Mouse (Mus musculus) right cerebral cortex, postnatal 10 days (tissue): ENCODE measurements at regions not wholly inside any gene's neighbourhood (a gene's known extent, or its start where the extent isn't known, plus 50 kb on each side); places are given as distances from the start of the nearest gene placed in this dataset.
A peak's percentile ranks its signal among the peaks of the same experiment; 100 is the strongest.
"Not testable (repeated sequence)": the region's sequence is repeated elsewhere in the genome, so short reads cannot be mapped to it uniquely, and the experiment has no call there.

ENCODE experiments used
- DNase-seq, 2 experiments: peaks; one replicate each; pipeline ENCODE4 v3.0.0; 2021; ENCODE audit warnings: low spot score in 2 of 2

- no peak for DNase-seq
Observed at GRCm38 (mm10) chrX:50675356-50675755, 165.5 kb upstream of the Stk26 start.

DNA sequence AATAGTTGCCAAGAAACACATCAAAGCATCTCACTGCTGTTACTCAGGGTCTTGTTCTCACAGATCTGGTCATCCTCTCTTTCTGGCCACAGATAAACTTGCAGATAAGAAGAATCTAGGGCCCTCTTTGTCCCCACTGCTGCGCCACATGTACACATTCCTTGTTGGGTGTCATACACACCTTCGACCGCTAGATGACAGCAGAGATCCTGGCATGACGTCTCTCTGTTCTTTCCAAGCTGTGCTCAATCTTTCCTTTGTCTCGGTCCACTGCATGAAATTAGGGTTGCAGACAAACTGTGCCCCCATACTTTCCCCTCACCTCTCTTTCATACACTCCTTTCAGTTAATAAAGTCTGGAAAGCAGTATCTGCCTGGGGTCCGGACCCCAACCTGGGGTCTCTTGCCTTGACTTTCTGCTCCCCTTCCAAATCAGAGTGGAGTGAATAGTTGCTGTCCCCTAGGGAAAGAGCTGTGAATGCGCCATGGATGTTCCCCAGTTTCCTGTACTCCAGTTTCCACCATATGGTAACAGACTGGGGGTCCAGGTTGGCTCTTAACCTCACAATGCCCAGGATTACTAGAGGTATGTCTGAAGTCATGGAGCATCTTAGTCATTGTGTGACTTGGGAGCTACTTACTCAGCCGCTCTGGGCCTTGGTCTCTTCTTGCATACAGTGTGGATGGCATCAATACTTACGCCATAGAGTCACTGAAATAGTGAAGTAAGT is 182.8 kb upstream of the Stk26 start:
- peak; percentile 54 to 71 for DNase-seq

GRCm38 (mm10) chrX:50657180-50657834 is 183.5 kb upstream of the Stk26 start:
- no peak for DNase-seq

DNA sequence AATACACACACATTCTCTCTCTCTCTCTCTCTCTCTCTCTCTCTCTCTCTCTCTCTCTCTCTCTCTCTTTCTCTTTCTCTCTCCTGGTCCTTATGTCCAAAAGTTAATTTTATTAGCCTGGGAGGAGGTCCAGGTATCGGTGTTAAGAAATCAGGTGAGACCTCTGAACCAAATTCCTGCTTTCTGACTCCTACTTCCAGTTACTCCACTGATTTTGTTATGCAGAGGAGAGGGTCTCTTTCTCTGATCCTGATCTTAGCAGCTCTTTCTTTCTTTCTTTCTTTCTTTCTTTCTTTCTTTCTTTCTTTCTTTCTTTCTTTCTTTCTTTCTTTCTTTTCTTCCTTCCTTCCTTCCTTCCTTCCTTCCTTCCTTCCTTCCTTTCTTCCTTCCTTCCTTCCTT is 185.5 kb upstream of the Stk26 start:
- not testable (repeated sequence) for DNase-seq

- DNase-seq: no peak
Observed at GRCm38 (mm10) chrX:50641347-50641746, 199.5 kb upstream of the Stk26 start.

GRCm38 (mm10) chrX:50635634-50636033 is 205.2 kb upstream of the Stk26 start:
- no peak for DNase-seq

DNA sequence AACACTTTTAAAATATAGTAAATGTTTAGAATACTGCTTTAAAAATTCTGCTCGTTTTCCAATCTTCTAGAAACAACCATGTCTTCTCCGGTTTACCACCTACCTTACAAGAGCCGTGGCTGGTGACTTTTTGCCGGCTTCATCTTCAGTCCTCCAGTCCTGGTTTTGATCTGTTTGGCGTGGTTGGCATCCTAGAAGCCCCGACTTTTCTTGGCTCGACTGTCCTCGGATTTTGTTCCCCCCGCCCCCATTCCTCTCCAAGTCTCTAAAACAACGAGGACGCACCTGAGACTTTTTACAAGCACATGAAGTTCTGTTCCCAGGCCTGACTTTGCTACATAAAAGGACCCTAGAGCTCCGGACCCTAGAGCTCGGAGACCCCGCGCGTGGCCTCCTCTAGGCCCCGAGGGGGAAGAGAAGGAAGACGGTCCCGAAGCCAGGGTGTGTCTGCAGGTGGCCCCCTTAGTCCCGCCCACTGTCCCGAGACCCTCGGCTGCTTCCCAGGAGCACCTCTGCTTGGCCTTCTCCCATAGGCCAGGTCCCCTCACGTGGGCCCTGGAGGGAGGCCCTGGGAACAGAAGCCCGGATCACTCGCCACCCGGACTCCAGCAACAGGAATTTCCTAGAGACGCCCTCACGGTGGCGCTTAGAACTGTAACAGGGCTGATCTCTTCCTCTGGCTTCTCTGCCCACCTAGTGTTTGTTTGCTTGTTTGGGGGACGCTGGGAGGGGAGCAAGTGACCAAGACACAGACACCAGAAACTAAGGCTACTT is 205.8 kb upstream of the Stk26 start:
- peak; percentile 89 to 92 for DNase-seq

DNA sequence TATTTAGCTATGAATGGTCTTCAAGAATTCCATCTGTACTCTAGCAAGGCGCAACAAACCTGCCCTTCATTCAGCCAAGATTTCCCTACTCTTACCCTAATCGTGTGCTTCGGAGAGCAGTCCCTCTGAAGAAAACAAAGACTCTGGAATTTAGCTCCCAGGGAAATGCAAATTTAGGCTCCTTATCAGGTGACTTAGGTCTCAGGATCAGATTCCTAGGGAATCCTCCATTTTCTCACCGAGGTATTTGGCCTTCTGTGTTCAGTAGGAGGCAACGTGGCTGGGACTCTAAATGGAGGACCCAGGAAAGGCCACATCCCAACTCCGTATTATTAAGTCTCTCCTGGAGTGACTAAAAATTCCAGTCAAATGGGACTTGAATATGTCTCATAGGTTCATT is 204.2 kb upstream of the Olfr1324 start:
- no peak for DNase-seq

- no peak for DNase-seq
Observed at GRCm38 (mm10) chrX:50625336-50625735, 197.0 kb upstream of the Olfr1324 start.

DNA sequence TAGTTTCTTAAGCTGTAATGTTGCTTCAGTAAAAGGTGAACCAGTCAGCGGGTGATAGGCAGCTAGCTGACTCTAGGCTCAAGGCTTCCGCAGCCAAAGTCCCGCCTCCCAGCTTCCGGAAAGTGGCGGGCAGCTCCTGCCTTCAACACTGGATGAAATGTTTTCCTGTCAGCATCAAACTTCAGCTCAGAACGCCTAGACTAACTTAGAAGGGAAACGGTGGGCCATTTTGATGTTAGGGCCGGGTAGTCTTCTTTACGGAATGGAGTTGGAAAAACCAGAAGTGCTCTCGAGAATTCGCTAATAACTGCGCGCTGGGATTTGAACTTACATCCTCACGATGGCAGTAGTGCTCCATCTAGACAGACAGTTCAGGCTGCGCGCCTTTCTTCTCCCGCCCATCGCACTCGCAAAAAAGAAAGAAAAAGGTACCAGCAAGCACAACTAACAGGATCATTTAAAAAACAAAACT is 194.7 kb upstream of the Olfr1324 start:
- peak in 1 of 2 experiments; percentile 86 for DNase-seq

- peak in 1 of 2 experiments; percentile 54 for DNase-seq
Observed at GRCm38 (mm10) chrX:50620909-50621308, 192.6 kb upstream of the Olfr1324 start.

- DNase-seq: peak in 1 of 2 experiments; percentile 91
Observed at GRCm38 (mm10) chrX:50619919-50620318, 191.6 kb upstream of the Olfr1324 start.

DNA sequence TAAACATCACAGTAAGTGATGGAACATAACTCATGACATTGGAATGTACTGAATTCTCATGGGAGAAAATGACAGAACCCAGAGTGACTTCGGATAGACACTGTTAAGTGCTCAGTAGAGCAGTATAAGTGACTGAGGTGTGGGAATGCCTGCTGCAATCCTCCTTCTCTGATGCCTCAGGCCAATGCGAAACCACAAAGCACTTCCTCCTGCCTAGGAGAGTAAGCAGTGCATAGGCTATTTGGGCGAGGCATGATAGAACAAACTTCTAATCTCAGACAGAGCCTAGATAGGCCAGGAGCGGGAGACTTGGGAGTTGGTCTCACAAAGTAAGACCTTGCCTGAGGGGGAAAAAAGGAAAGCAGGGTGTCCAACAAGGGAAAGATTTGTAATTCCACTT is 190.6 kb upstream of the Olfr1324 start:
- no peak for DNase-seq

- peak in 1 of 2 experiments; percentile 92 for DNase-seq
Observed at GRCm38 (mm10) chrX:50616920-50617319, 188.6 kb upstream of the Olfr1324 start.

DNA sequence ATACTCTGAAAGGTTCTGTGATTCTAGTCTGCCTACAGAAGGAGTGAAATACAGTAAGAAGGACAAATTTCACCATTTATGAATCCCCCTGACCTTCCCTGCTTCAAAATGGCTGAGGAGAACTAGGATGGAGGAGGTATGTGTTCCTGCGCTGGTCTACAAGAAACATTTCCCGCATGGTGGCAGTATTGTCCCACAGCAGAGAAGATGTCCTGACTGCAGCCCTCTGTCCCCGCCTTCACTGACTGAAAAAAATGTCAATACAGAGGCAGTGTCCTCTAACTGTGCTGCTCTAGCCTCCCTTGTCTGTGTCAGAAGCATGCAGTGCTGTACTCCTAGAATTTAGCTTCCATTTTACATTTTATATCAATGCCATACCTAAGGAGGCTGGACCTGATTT is 186.6 kb upstream of the Olfr1324 start:
- DNase-seq: peak in 1 of 2 experiments; percentile 88

DNA sequence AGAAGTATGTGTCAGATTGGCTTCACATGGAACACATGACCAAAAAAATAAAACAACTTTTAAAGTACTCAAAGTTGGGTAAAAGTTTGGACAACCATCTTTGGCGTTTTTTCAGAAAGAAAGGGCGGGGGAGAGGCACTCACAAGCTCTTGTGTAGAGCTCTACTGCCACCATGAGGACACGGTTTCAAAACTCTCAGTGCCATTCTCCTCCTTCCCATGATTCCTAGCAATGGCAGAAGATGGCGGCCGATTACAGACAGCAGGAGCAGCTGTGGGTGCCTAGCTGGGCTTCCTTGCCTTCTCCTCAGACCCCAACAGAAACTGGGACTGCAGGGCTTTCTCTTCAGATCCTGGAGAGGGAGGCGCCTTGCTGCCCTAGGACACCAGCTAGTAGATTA is 186.1 kb upstream of the Olfr1324 start:
- DNase-seq: peak in 1 of 2 experiments; percentile 80

DNA sequence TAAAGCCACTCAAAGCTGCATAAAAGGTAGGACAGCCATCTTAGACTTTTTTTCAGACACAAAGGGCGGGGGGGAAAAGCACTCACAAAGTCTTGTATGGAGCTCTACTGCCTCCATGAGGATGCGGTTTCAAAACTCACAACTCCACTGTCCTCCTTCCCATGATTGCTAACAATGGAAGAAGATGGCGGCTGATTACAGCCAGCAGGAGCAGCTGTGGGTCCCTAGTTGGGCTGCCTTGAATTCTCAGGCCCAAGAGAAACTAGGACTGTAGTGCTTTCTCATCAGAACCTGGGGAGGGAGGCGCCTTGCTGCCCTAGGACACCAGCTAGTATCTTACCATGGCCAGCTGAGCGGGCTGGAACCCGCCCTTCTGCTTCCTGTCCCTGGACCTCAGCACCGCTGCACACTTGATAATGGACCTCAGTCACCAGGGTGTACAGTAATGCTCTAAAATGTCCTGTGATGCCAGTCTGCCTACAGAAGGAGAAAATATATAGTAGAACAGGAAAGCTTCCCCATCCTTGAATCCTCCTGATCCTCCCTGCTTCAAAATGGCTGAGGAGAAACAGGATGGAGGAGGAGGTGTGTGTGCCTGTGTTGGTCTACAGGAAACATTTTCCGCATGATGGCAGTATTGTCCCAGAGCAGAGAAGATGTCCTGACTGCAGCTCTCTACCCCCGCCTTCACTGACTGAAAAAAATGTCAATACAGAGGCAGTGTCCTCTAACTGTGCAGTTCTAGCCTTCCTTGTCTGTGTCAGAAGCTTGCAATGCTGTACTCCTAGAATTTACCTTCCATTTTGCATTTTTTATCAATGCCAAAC is 183.7 kb upstream of the Olfr1324 start:
- DNase-seq: peak in 1 of 2 experiments; percentile 92

GRCm38 (mm10) chrX:50608141-50608540 is 179.8 kb upstream of the Olfr1324 start:
- not testable (repeated sequence) for DNase-seq

DNA sequence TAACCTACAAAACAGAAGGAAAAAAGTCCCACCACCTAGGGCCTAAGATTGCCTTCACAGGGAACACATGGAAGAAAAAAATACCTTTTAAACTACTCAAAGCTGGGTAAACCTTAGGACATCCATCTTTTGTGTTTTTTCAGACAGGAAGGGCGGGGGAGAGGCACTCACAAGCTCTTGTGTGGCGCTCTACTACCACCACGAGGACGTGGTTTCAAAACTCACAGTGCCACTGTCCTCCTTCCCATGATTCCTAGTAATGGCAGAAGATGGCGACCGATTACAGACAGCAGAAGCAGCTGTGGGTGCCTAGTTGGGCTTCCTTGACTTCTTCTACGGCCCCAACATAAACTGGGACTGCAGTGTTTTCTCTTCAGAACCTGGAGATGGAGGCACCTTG is 179.3 kb upstream of the Olfr1324 start:
- peak in 1 of 2 experiments; percentile 91 for DNase-seq

DNA sequence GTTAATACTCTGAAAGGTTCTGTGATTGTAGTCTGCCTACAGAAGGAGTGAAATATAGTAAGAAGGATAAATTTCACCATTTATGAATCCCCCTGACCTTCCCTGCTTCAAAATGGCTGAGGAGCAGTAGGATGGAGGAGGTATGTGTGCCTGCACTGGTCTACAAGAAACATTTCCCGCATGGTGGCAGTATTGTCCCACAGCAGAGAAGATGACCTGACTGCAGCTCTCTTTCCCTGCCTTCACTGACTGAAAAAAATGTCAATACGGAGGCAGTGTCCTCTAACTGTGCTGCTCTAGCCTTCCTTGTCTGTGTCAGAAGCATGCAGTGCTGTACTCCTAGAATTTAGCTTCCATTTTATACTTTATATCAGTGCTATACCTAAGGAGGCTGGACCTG is 177.2 kb upstream of the Olfr1324 start:
- DNase-seq: peak in 1 of 2 experiments; percentile 89

- DNase-seq: peak in 1 of 2 experiments; percentile 77
Observed at GRCm38 (mm10) chrX:50604995-50605394, 176.7 kb upstream of the Olfr1324 start.
